Mouse (Mus musculus) limb, embryonic 12.5 days (tissue): Measurements from ENCODE around the gene Arel1. TPM values are rescaled to one million over a fixed set of nuclear protein-coding genes. Genes with fewer than 3 reads are reported as not detected.

Experiments used
- ATAC-seq: fragments of 200-750 bp; cut with Nextera tagmentation; 2 replicates; pipeline ENCODE4 v1.8.0; 2017; ENCODE audit warnings: low read depth, moderate TSS enrichment; ENCODE audit not compliant: insufficient number of reproducible peaks, insufficient read depth, low FRiP score, low TSS enrichment
- H3K27ac ChIP-seq: fragments of 300-500 bp; sonication (generic); 2 replicates; pipeline ENCODE4 v1.5.1; 2016; ENCODE audit warnings: mild to moderate bottlenecking, moderate library complexity
- H3K27me3 ChIP-seq: fragments of 300-500 bp; sonication (generic); 2 replicates; pipeline ENCODE4 v1.6.1; 2016; ENCODE audit warnings: mild to moderate bottlenecking, moderate library complexity
- H3K36me3 ChIP-seq: fragments of 300-500 bp; sonication (generic); 2 replicates; pipeline ENCODE4 v1.6.1; 2016; ENCODE audit warnings: mild to moderate bottlenecking, moderate library complexity
- H3K4me1 ChIP-seq: fragments of 300-500 bp; sonication (generic); replicated peaks from 2 replicates; pipeline ENCODE4 v1.6.1; 2016
- H3K4me2 ChIP-seq: fragments of 300-500 bp; sonication (generic); 2 replicates; pipeline ENCODE4 v1.6.1; 2016; ENCODE audit warnings: mild to moderate bottlenecking, moderate library complexity
- H3K4me3 ChIP-seq: fragments of 300-500 bp; sonication (generic); replicated peaks from 2 replicates; pipeline ENCODE4 v1.5.1; 2016; ENCODE audit warnings: mild to moderate bottlenecking
- H3K9ac ChIP-seq: fragments of 300-500 bp; sonication (generic); replicated peaks from 2 replicates; pipeline ENCODE4 v1.6.1; 2016; ENCODE audit warnings: mild to moderate bottlenecking, moderate library complexity
- H3K9me3 ChIP-seq: fragments of 300-500 bp; sonication (generic); 2 replicates; pipeline ENCODE4 v1.6.1; 2016; ENCODE audit warnings: mild to moderate bottlenecking, moderate library complexity
- WGBS: fragments of 180-500 bp; shearing (Covaris S2); methylation state at CpG from one replicate; pipeline ENCODE4 v1.1.7; 2016; 5-methylcytosine and 5-hydroxymethylcytosine counted together
- polyA plus RNA-seq: library from polyadenylated mRNA; unstranded; fragments of >200 nt; fragmentation: Nextera tagmentation; extraction: Ambion mirVana; gene quantifications from 2 replicates; pipeline ENCODE4 v1.2.1, GENCODE M21; 2016

The Arel1 gene
- polyA plus RNA-seq, 1 experiment from 2014 or later = 17.8 TPM

GRCm38 (mm10) chr12:84926542-84926941, 44.2 kb downstream of the Arel1 start:
- H3K4me1 ChIP-seq = no peaks in the 10 kb centered on the region
- 94% methylated on average over 6 of the region's 6 CpGs for WGBS
- H3K27me3 ChIP-seq = no peaks in the 10 kb centered on the region
- no peak overlapping the region for H3K4me2 ChIP-seq
- H3K9ac ChIP-seq = no peak overlapping the region
- H3K36me3 ChIP-seq = peaks cover 89% of the 10 kb centered on the region
- no peak for ATAC-seq
- no peak overlapping the region for H3K4me3 ChIP-seq
- H3K27ac ChIP-seq = no peak overlapping the region
- no peaks in the 10 kb centered on the region for H3K9me3 ChIP-seq

GRCm38 (mm10) chr12:84924324-84924723, 46.4 kb downstream of the Arel1 start:
- peaks cover 89% of the 10 kb centered on the region for H3K36me3 ChIP-seq
- H3K27ac ChIP-seq = no peak overlapping the region
- no peaks in the 10 kb centered on the region for H3K9me3 ChIP-seq
- H3K4me1 ChIP-seq = no peaks in the 10 kb centered on the region
- WGBS = 94% methylated on average over 5 of the region's 5 CpGs
- ATAC-seq = no peak
- no peaks in the 10 kb centered on the region for H3K27me3 ChIP-seq
- no peak overlapping the region for H3K4me3 ChIP-seq
- H3K9ac ChIP-seq = no peak overlapping the region
- H3K4me2 ChIP-seq = no peak overlapping the region

- Histone ChIP-seq H3K36me3 (peaks cover 93% of the 10 kb centered on the region), H3K9me3 (no peaks in the 10 kb centered on the region), H3K27me3 (no peaks in the 10 kb centered on the region), H3K4me3 (no peak overlapping the region), H3K9ac (no peak overlapping the region), H3K4me2 (no peak overlapping the region), H3K4me1 (no peaks in the 10 kb centered on the region), H3K27ac (no peak overlapping the region)
- ATAC-seq = no peak
- WGBS = 88% methylated on average over 8 of the region's 8 CpGs
Measured at GRCm38 (mm10) chr12:84921881-84922419, 48.8 kb downstream of the Arel1 start.

- Histone ChIP-seq H3K4me3 (no peak overlapping the region), H3K9ac (no peak overlapping the region), H3K4me2 (no peak overlapping the region), H3K36me3 (peaks cover 62% of the 10 kb centered on the region), H3K27ac (no peak overlapping the region), H3K9me3 (no peaks in the 10 kb centered on the region), H3K27me3 (no peaks in the 10 kb centered on the region), H3K4me1 (peaks cover 16% of the 10 kb centered on the region)
- no peak for ATAC-seq
- WGBS = 82% methylated on average over 6 of the region's 6 CpGs
Measured at GRCm38 (mm10) chr12:84918809-84919208, 51.9 kb downstream of the Arel1 start.

GRCm38 (mm10) chr12:84917799-84918198, 52.9 kb downstream of the Arel1 start:
- Histone ChIP-seq H3K4me1 (peaks cover 21% of the 10 kb centered on the region), H3K9ac (no peak overlapping the region), H3K27ac (no peak overlapping the region), H3K36me3 (peaks cover 57% of the 10 kb centered on the region), H3K4me2 (no peak overlapping the region), H3K9me3 (no peaks in the 10 kb centered on the region), H3K27me3 (no peaks in the 10 kb centered on the region), H3K4me3 (no peak overlapping the region)
- no peak for ATAC-seq
- WGBS = 80% methylated on average over 3 of the region's 3 CpGs

- 72% methylated on average over 5 of the region's 5 CpGs for WGBS
- Histone ChIP-seq H3K9ac (0 out of 2 replicates have a peak overlapping the region, but pooled peaks have one; percentile 1), H3K4me2 (no peak overlapping the region), H3K27ac (no peak overlapping the region), H3K36me3 (peaks cover 30% of the 10 kb centered on the region), H3K27me3 (no peaks in the 10 kb centered on the region), H3K4me3 (no peak overlapping the region), H3K4me1 (peaks cover 21% of the 10 kb centered on the region), H3K9me3 (no peaks in the 10 kb centered on the region)
- no peak for ATAC-seq
Measured at GRCm38 (mm10) chr12:84914959-84915358, 55.7 kb downstream of the Arel1 start.

- Histone ChIP-seq H3K27ac (no peak overlapping the region), H3K36me3 (peaks cover 9% of the 10 kb centered on the region; the same call in 1 of the 2 replicates), H3K4me3 (no peak overlapping the region), H3K9me3 (no peaks in the 10 kb centered on the region), H3K27me3 (no peaks in the 10 kb centered on the region; the same call in 1 of the 2 replicates), H3K4me1 (peaks cover 26% of the 10 kb centered on the region), H3K4me2 (no peak overlapping the region), H3K9ac (no peak overlapping the region)
- WGBS = 92% methylated on average over 4 of the region's 4 CpGs
- no peak for ATAC-seq
Measured at GRCm38 (mm10) chr12:84912652-84913104, 58.0 kb downstream of the Arel1 start.

- Histone ChIP-seq H3K36me3 (no peaks in the 10 kb centered on the region), H3K9me3 (no peaks in the 10 kb centered on the region), H3K4me3 (no peak overlapping the region), H3K4me2 (no peak overlapping the region), H3K27ac (no peak overlapping the region), H3K4me1 (peaks cover 36% of the 10 kb centered on the region), H3K9ac (no peak overlapping the region), H3K27me3 (no peaks in the 10 kb centered on the region; the same call in 1 of the 2 replicates)
- WGBS = 94% methylated on average over 2 of the region's 2 CpGs
- no peak for ATAC-seq
Measured at GRCm38 (mm10) chr12:84911640-84912039, 59.1 kb downstream of the Arel1 start.

- Histone ChIP-seq H3K9me3 (no peaks in the 10 kb centered on the region), H3K27ac (no peak overlapping the region), H3K9ac (no peak overlapping the region), H3K4me2 (no peak overlapping the region), H3K4me3 (no peak overlapping the region), H3K4me1 (peaks cover 34% of the 10 kb centered on the region), H3K36me3 (no peaks in the 10 kb centered on the region), H3K27me3 (no peaks in the 10 kb centered on the region; the same call in 1 of the 2 replicates)
- no peak for ATAC-seq
- WGBS = 89% methylated on average over 4 of the region's 4 CpGs
Measured at GRCm38 (mm10) chr12:84910066-84910465, 60.6 kb downstream of the Arel1 start.

- H3K9me3 ChIP-seq = no peaks in the 10 kb centered on the region
- ATAC-seq = no peak
- H3K27me3 ChIP-seq = no peaks in the 10 kb centered on the region; the same call in 1 of the 2 replicates
- H3K36me3 ChIP-seq = no peaks in the 10 kb centered on the region
- no peak overlapping the region for H3K4me3 ChIP-seq
- H3K4me2 ChIP-seq = no peak overlapping the region
- 61% methylated on average over 10 of the region's 10 CpGs for WGBS
- peaks cover 16% of the 10 kb centered on the region for H3K4me1 ChIP-seq
- H3K9ac ChIP-seq = no peak overlapping the region
- 0 out of 2 replicates have a peak overlapping the region, but pooled peaks have one; percentile 9 for H3K27ac ChIP-seq
Measured at GRCm38 (mm10) chr12:84907627-84908480, 62.8 kb downstream of the Arel1 start.

- Histone ChIP-seq H3K4me2 (no peak overlapping the region), H3K9me3 (no peaks in the 10 kb centered on the region), H3K4me1 (peaks cover 16% of the 10 kb centered on the region), H3K9ac (no peak overlapping the region), H3K4me3 (no peak overlapping the region), H3K36me3 (no peaks in the 10 kb centered on the region), H3K27me3 (no peaks in the 10 kb centered on the region; the same call in 1 of the 2 replicates), H3K27ac (0 out of 2 replicates have a peak overlapping the region, but pooled peaks have one; percentile 9)
- WGBS = 44% methylated on average over 12 of the region's 12 CpGs
- ATAC-seq = no peak
Measured at GRCm38 (mm10) chr12:84907024-84907626, 63.6 kb downstream of the Arel1 start.
